In the genomic region with DNA sequence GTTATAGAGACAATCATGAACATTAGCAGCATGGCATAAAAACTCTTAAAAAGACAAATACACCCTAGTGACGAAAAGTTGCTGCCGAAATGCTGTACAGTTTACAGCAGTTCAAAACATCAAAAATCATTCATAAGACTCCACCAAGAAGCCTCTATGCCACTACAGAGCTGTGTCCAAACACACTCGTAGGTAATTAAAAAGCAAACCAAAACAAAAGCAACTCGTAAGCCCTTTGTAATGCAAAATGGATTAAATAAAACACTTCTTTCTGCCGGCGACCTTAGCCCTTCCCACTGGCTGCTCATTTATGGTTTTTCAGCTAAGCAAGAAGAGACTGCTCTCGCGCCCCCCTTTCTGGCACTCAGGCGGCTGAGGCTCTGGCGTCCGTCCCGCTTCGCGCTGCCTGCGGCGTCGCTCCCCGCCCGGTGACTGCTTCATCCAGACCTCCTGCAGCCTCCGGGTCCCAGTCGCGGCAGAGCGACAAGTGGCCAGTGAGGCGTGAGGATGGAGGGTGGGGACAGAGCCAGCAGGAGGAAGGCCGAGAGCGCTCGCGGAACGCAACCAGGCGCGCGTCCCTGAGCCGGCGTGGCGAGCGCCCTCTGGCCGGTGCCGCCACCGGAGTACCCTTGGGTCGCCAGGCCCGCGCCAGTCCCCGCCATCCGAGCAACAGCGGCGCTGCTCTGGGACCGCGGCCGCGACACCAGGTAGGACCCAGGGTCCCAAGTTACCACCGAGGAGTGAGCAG, we compare ENCODE assay signal across 8 mouse cellular contexts. TPM values are rescaled to one million over a fixed set of nuclear protein-coding genes. Genes with fewer than 3 reads are reported as not detected.
DNase-seq lines count a peak whose midpoint lies in the region; ATAC-seq and TF ChIP-seq lines count a peak whose summit lies in the region.

A gene (plus strand): TSS at position 355 of the 748 bp plus-strand sequence.

- peaks cover 20% of the 10 kb centered on the region for H3K4me1 ChIP-seq in forebrain, embryonic 10.5 days
- no peaks in the 10 kb centered on the region for H3K4me1 ChIP-seq in heart, embryonic 14.5 days (ENCODE audit: control insufficient read depth in 2 of 2, insufficient read depth in 2 of 2, low read length in 2 of 2)
- H3K4me1 ChIP-seq in kidney, postnatal 0 days (replicated peaks; ENCODE audit: insufficient read depth, low read length) = no peaks in the 10 kb centered on the region
- peaks cover 10% of the 10 kb centered on the region for H3K4me1 ChIP-seq in liver, embryonic 13.5 days (replicated peaks)
- 0 out of 2 replicates have a peak, but pooled peaks cover 3% of the 10 kb centered on the region for H3K4me1 ChIP-seq in stomach, postnatal 0 days (replicated peaks; ENCODE audit: control insufficient read depth, insufficient read depth)

- no peak for TF ChIP-seq EP300 in stomach, postnatal 0 days (optimal IDR thresholded peaks at IDR 0.05)

- H3K27me3 ChIP-seq in forebrain, embryonic 10.5 days (ENCODE audit: poor library complexity, severe bottlenecking) = peaks cover 84% of the 10 kb centered on the region
- 0 out of 2 replicates have a peak, but pooled peaks cover 4% of the 10 kb centered on the region for H3K27me3 ChIP-seq in heart, embryonic 14.5 days (ENCODE audit: control insufficient read depth, insufficient read depth, low read length)
- H3K27me3 ChIP-seq in kidney, postnatal 0 days (ENCODE audit: insufficient read depth, low read length) = no peaks in the 10 kb centered on the region
- 0 out of 2 replicates have a peak, but pooled peaks cover 6% of the 10 kb centered on the region for H3K27me3 ChIP-seq in liver, embryonic 13.5 days
- no peaks in the 10 kb centered on the region for H3K27me3 ChIP-seq in stomach, postnatal 0 days (ENCODE audit: control insufficient read depth, insufficient read depth, low read length)

- peak within 1 kb of the TSS; percentile 55 for H3K9ac ChIP-seq in heart, embryonic 14.5 days (ENCODE audit: low read length)
- peak within 1 kb of the TSS; percentile 55 for H3K9ac ChIP-seq in kidney, postnatal 0 days (ENCODE audit: low read depth, low read length)
- H3K9ac ChIP-seq in liver, embryonic 13.5 days = peak within 1 kb of the TSS; percentile 54
- H3K9ac ChIP-seq in stomach, postnatal 0 days (ENCODE audit: low read length) = peak within 1 kb of the TSS; percentile 41; the same call in 1 of the 2 replicates

- peak within 1 kb of the TSS; percentile 88 for H3K4me2 ChIP-seq in heart, embryonic 14.5 days (ENCODE audit: low read length)
- H3K4me2 ChIP-seq in kidney, postnatal 0 days (ENCODE audit: low read length) = peak within 1 kb of the TSS; percentile 82
- peak within 1 kb of the TSS; percentile 70 for H3K4me2 ChIP-seq in liver, embryonic 13.5 days
- H3K4me2 ChIP-seq in stomach, postnatal 0 days (replicated peaks; ENCODE audit: low read depth) = peak within 1 kb of the TSS; percentile 68

- TF ChIP-seq CTCF in kidney, postnatal 0 days (IDR thresholded peaks at IDR 0.05; ENCODE audit: low read depth) = peak; percentile 47
- TF ChIP-seq CTCF in stomach, postnatal 0 days (IDR thresholded peaks at IDR 0.05; ENCODE audit: low read depth) = peak; percentile 41; the same call in 1 of the 2 replicates

- H3K27ac ChIP-seq in forebrain, embryonic 10.5 days = peak within 1 kb of the TSS; percentile 79
- H3K27ac ChIP-seq in heart, embryonic 14.5 days (replicated peaks in 1 of 2; ENCODE audit: control insufficient read depth in 1 of 2, insufficient read depth in 1 of 2, low read depth in 2 of 2, low read length in 2 of 2) = no peak within 1 kb of the TSS
- peak within 1 kb of the TSS; percentile 73 for H3K27ac ChIP-seq in kidney, postnatal 0 days
- H3K27ac ChIP-seq in liver, embryonic 13.5 days = no peak within 1 kb of the TSS
- no peak within 1 kb of the TSS for H3K27ac ChIP-seq in stomach, postnatal 0 days (replicated peaks)

- no peaks in the 10 kb centered on the region for H3K36me3 ChIP-seq in forebrain, embryonic 10.5 days (replicated peaks)
- H3K36me3 ChIP-seq in heart, embryonic 14.5 days (ENCODE audit: control insufficient read depth, insufficient read depth, low read length) = no peaks in the 10 kb centered on the region
- H3K36me3 ChIP-seq in kidney, postnatal 0 days (ENCODE audit: insufficient read depth, low read length) = no peaks in the 10 kb centered on the region
- H3K36me3 ChIP-seq in liver, embryonic 13.5 days = no peaks in the 10 kb centered on the region
- no peaks in the 10 kb centered on the region for H3K36me3 ChIP-seq in stomach, postnatal 0 days (ENCODE audit: control insufficient read depth, insufficient read depth, low read length)

- peak within 1 kb of the TSS; percentile 60 for H3K4me3 ChIP-seq in forebrain, embryonic 10.5 days
- peak within 1 kb of the TSS; percentile 43 to 52 for H3K4me3 ChIP-seq in heart, embryonic 14.5 days (ENCODE audit: control insufficient read depth in 1 of 2, insufficient read depth in 1 of 2, low read depth in 1 of 2, low read length in 2 of 2)
- peak within 1 kb of the TSS; percentile 48 for H3K4me3 ChIP-seq in kidney, postnatal 0 days (replicated peaks; ENCODE audit: low read depth, low read length)
- H3K4me3 ChIP-seq in liver, embryonic 13.5 days (replicated peaks) = peak within 1 kb of the TSS; percentile 57
- H3K4me3 ChIP-seq in stomach, postnatal 0 days (ENCODE audit: low read depth, low read length) = peak within 1 kb of the TSS; percentile 42

- DNase-seq in urinary bladder, adult 18-20 months (ENCODE audit: low spot score in 2 of 2) = peak; percentile 53 to 61
- DNase-seq in urinary bladder, postnatal 10 days (ENCODE audit: low spot score) = no peak
- peak; percentile 63 for DNase-seq in forebrain, embryonic 10.5 days (ENCODE audit: extremely low spot score, low spot score)
- peak; percentile 59 for DNase-seq in kidney, postnatal 0 days (ENCODE audit: low spot score)
- DNase-seq in liver, embryonic 13.5 days = peak; percentile 15
- DNase-seq in neural tube, embryonic 10.5 days (ENCODE audit: extremely low spot score, low spot score) = peak; percentile 79
- peak; percentile 27 for DNase-seq in stomach, postnatal 0 days (ENCODE audit: low spot score)

- WGBS in forebrain, embryonic 10.5 days = 1% methylated on average over 51 of the region's 51 CpGs
- WGBS in heart, embryonic 14.5 days = 2% methylated on average over 49 of the region's 51 CpGs
- 2% methylated on average over 51 of the region's 51 CpGs for WGBS in kidney, postnatal 0 days
- WGBS in liver, embryonic 13.5 days (ENCODE audit: insufficient replicate concordance) = 2% methylated on average over 51 of the region's 51 CpGs
- 2% methylated on average over 48 of the region's 51 CpGs for WGBS in stomach, postnatal 0 days

- no peaks in the 10 kb centered on the region for H3K9me3 ChIP-seq in forebrain, embryonic 10.5 days
- no peaks in the 10 kb centered on the region for H3K9me3 ChIP-seq in heart, embryonic 14.5 days (ENCODE audit: control insufficient read depth, low read length)
- no peaks in the 10 kb centered on the region for H3K9me3 ChIP-seq in kidney, postnatal 0 days (replicated peaks; ENCODE audit: low read length)
- H3K9me3 ChIP-seq in liver, embryonic 13.5 days (replicated peaks) = no peaks in the 10 kb centered on the region
- no peaks in the 10 kb centered on the region for H3K9me3 ChIP-seq in stomach, postnatal 0 days (ENCODE audit: control insufficient read depth, low read length)

- peak; percentile 80 for ATAC-seq in heart, embryonic 14.5 days (ENCODE audit: insufficient number of reproducible peaks, insufficient read depth, low FRiP score, low read depth)
- peak; percentile 86 for ATAC-seq in kidney, postnatal 0 days (replicated peaks; ENCODE audit: low FRiP score, low read depth)
- peak; percentile 71 for ATAC-seq in liver, embryonic 13.5 days (ENCODE audit: low read depth)
- no peak for ATAC-seq in stomach, postnatal 0 days (ENCODE audit: low FRiP score, low TSS enrichment)

RNA-seq across cellular contexts. Expression of the gene that starts here (rescaled TPM):
- polyA plus RNA-seq in forebrain, embryonic 10.5 days (2016; fragmentation: Nextera tagmentation; extraction: Ambion mirVana) = 1.3 and 1.7 TPM in 2 replicates
- 0.85 and 0.88 TPM in 2 replicates for polyA plus RNA-seq in heart, embryonic 14.5 days (2014; fragmentation: Nextera tagmentation; extraction: Ambion mirVana)
- polyA plus RNA-seq in kidney, postnatal 0 days (2015; fragmentation: Nextera tagmentation; extraction: Ambion mirVana) = 5.6 and 6.3 TPM in 2 replicates
- 4.6 and 5.8 TPM in 2 replicates for polyA plus RNA-seq in liver, embryonic 13.5 days (2015; fragmentation: Nextera tagmentation; extraction: Ambion mirVana)
- polyA plus RNA-seq in stomach, postnatal 0 days (2015; fragmentation: Nextera tagmentation; extraction: Ambion mirVana) = 0.91 and 1.2 TPM in 2 replicates

Comparison
In these comparisons a context has a peak if more than half of its experiments do, and no peak if none do; other contexts are left out.
1. Peak in ATAC-seq, H3K4me3 ChIP-seq, H3K9ac ChIP-seq and H3K4me2 ChIP-seq in heart, embryonic 14.5 days; RNA of the gene not detected or under 1 TPM.
2. H3K27ac ChIP-seq: peak in forebrain, embryonic 10.5 days (single experiment) and kidney, postnatal 0 days (single experiment); none in heart, embryonic 14.5 days (0 of 2), liver, embryonic 13.5 days (single experiment) and stomach, postnatal 0 days (single experiment).
3. Peak in every context shown above with its lines, with median percentiles within 50 percentile points of each other: H3K4me3 ChIP-seq, H3K4me2 ChIP-seq and H3K9ac ChIP-seq.